Mouse (Mus musculus) testis, adult 10 weeks (tissue): ENCODE measurements around the gene Tdg. TPM values are rescaled to one million over a fixed set of nuclear protein-coding genes. Genes with fewer than 3 reads are reported as not detected.

Experiments used
- polyA plus RNA-seq: library from polyadenylated mRNA; stranded (reverse); fragments of 350-450 nt; fragmentation: Illumina TruSeq; extraction: RNeasy Lipid Tissue Mini Kit (QIAGEN cat#74804); gene quantifications from one replicate; pipeline ENCODE4 v1.2.3, GENCODE M21; 2014; ENCODE audit warnings: low read depth, low replicate concordance

Tdg gene
- polyA plus RNA-seq = 8.0 TPM

DNA sequence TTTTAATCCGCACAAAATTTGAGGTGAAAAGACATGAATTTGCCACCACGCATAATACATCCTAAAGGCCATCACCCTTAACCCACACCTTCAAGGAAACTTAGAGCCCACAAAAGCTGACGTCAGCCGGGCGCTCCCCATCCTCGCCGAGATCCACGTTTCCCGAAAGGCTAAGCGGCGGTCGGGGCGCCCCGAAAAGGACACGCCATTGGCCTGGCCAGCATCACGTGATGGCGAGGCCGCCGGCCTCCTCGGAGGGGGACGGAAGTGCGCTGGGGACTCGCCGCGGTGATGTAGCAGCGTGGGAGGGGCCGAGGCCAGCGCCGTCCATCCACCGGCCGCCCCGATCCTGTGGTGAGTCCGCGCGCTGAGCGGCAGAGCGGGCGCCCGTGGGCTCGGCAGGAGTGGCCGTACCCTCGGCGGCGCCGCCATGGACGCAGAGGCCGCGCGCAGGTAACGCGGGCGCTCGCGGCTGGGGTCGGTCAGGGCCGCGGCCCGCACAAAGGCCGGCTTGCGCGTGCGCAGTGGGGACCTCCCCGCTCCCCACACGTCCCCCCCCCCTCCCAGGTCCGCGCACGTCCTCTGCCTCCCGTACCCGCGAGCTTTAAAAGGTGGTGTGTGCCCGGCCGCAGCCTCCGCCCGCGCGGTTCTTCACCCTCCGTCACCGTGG lies at the start of gene Tdg:
Tdg (plus strand) TSS at position 243 of the 670 bp plus-strand sequence.

DNA sequence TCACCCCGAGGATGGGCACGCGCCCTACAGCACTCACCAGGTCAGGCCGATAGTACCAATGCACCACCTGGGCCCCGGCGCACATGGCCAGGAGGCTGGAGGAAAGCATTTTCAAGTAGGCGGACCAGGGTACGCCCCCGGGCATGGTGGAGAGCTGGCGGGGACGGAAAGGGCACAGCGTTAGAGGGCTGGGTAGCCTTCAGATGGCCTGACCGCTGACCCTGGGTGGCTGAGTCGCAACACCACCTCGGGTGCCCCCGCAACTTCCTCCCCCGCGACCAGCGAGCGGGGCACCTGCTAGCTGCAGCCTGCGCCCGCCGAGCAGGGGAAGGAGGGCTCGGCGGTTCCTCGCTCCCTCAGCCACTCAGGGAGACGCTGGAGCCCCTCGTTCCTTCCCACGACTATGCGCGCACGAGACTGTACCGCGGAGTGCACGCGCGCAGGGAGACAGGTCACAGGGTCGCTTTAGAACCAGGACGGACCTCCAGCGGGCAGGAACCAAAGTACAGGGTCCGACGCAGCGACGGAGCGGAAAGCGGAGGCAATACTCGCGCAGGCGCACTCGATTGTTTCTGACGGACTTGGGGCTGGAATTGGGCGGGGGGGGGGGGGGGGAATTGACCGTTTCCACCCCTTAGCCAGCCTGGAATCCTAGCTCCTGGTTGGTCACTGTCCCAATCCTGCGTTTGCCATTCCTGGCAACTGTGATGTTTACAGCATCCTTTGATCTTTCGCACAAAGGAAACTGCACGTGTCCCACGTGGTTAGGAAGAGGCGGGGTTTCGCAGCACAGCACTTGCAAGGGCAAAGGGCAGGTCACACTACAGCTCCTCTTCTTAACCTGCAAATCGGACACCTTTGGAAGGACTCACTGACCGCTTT lies 6.7 kb upstream of the Tdg start, which contains the start of gene 1190007I07Rik:
1190007I07Rik (minus strand) TSS at position 558 of the 882 bp plus-strand sequence.

DNA sequence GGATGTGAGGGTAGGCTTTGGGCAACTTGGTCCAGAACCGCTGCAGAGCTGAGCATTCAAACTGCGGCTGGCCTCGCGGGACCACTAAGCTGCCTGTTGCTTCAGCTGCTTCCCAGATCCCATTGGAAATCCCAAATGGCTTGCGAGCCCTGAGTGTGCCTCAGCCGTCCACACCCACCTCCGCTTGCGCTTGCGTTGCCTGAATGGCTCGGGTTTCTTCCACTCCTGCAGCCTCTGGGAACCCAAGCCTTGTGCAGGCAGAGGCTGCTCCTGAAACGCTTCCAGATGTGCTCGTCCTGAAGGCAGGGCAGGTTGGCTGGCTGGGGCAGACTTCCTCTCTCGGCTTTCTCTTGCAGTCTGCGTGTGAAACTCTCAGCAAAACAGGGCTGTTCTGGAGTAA lies 60.9 kb downstream of the Tdg start, which contains the start of gene Glt8d2:
Glt8d2 (minus strand) TSS at position 157 of the 400 bp plus-strand sequence.

DNA sequence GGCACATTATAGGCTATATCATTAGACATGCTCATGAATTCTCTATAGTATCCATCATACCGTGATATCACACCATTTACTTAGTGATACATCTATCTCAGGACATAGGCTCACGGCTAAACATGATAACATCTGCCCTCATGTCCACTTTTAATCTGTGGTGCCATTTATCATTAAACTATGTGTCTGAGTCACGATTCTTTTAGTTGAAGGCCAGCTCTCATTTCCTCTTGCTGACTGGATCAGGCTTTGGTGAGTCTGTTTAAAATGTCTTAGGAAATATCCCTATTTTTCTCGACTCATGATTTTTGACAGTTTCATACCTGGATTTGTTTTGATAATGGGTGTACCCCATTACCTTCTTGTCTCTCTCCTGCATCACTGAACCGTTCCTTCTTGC lies 66.3 kb downstream of the Tdg start, which contains the start of gene Hcfc2:
Hcfc2 (plus strand) TSS at position 205 of the 400 bp plus-strand sequence.

Other genes starting within 250 kb of the Tdg start
- not detected for gene Gm1553, start 137.2 kb upstream of the Tdg start, polyA plus RNA-seq
- 4.4 TPM for gene 1190007I07Rik, start 6.6 kb upstream of the Tdg start, polyA plus RNA-seq
- 9.1 TPM for gene Glt8d2, start 60.8 kb downstream of the Tdg start, polyA plus RNA-seq
- gene Hcfc2, start 66.3 kb downstream of the Tdg start, polyA plus RNA-seq = 452 TPM
- gene Nfyb, start 134.3 kb downstream of the Tdg start, polyA plus RNA-seq = 12.1 TPM
- 18.5 TPM for gene Txnrd1, start 204.1 kb downstream of the Tdg start, polyA plus RNA-seq
- 558 TPM for gene Eid3, start 236.8 kb downstream of the Tdg start, polyA plus RNA-seq